Mouse (Mus musculus) brain, embryonic 14.5 days (tissue): ENCODE data around the gene Grtp1.
"Not testable (repeated sequence)": the region's sequence is repeated elsewhere in the genome, so short reads cannot be mapped to it uniquely, and the experiment has no call there.

ENCODE experiments used
- CTCF ChIP-seq: fragments of 200-500 bp; IDR thresholded peaks from 2 replicates; pipeline ENCODE4 v1.5.1; 2012; ENCODE audit warnings: inconsistent platforms, mild to moderate bottlenecking, moderate library complexity, borderline replicate concordance; ENCODE audit not compliant: insufficient read depth, insufficient read length; ENCODE audit errors: extremely low read depth
- POLR2A ChIP-seq: fragments of 200-500 bp; IDR thresholded peaks from 2 replicates; pipeline ENCODE4 v1.6.1; 2012; ENCODE audit warnings: mild to moderate bottlenecking, inconsistent platforms, borderline replicate concordance; ENCODE audit not compliant: poor library complexity, insufficient read depth, insufficient read length, severe bottlenecking; ENCODE audit errors: extremely low read depth

GRCm38 (mm10) chr8:13132220-13132619, 68.2 kb downstream of the Grtp1 start:
- TF ChIP-seq POLR2A = not testable (repeated sequence)
- peak; percentile 54; the same call in 1 of the 2 replicates for TF ChIP-seq CTCF
